Mouse (Mus musculus): ENCODE measurements around the gene Tspyl3.

The Tspyl3 gene

GRCm38 (mm10) chr2:153227959-153228358, 2.7 kb upstream of the Tspyl3 start:
- DNase-seq (ENCODE audit: low spot score in 2 of 2): no peak

- no peak for DNase-seq (ENCODE audit: low spot score in 2 of 2)
Measured at GRCm38 (mm10) chr2:153225595-153225953, 333 bp upstream of the Tspyl3 start.

DNA sequence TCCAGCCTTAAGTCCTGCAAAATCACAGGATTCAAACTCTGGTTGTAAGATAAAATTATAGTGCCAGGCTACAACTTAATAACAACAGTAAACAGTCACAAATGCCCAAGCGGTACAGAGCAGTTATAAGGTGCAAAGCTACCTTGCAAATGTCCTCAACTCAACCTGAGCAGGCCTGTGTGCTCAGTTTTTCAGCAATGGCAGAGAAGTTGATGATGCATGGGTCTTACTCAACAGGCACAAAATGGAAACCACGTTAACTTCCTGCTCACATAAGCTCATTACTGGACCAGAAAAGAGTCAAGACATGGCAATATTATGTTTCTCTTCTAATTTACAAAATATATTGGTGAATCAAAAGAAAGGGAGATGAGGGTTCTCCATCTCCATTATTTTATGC, 2.7 kb downstream of the Tspyl3 start:
- no peak for DNase-seq (ENCODE audit: low spot score in 2 of 2)

GRCm38 (mm10) chr2:153222130-153222529, 3.1 kb downstream of the Tspyl3 start:
- no peak for DNase-seq (ENCODE audit: low spot score in 2 of 2)

- no peak for DNase-seq (ENCODE audit: low spot score in 2 of 2)
Measured at GRCm38 (mm10) chr2:153221620-153222019, 3.6 kb downstream of the Tspyl3 start.

GRCm38 (mm10) chr2:153218516-153218915, 6.7 kb downstream of the Tspyl3 start:
- DNase-seq (ENCODE audit: low spot score in 2 of 2): no peak

DNA sequence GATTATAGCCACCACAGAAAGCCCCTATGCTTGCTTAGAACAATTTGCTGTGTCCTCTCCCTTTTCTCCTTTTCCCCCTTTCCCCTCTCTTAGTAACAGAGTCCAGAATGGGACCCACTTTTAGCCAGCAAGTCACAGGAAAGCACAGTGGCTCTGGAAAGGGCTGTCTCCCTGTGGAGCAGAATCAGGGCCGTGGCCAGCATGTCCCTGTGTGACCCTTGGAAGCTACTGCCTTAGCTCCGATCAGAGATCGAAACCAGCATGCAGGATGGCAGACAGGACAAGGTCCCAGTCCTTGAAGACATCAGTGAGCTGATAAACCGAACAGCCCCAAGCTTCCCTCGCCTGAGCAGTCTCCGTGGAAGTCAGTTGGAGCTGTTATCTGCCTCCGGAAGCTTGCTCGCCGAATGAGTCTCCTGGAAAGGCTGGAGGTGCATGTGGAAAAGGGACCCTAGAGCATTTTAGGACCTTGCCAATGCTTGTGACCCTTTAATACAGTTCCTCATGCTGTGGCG, 7.4 kb downstream of the Tspyl3 start:
- DNase-seq (ENCODE audit: low spot score in 2 of 2): no peak

GRCm38 (mm10) chr2:153215421-153215820, 9.8 kb downstream of the Tspyl3 start:
- no peak for DNase-seq (ENCODE audit: low spot score in 2 of 2)

DNA sequence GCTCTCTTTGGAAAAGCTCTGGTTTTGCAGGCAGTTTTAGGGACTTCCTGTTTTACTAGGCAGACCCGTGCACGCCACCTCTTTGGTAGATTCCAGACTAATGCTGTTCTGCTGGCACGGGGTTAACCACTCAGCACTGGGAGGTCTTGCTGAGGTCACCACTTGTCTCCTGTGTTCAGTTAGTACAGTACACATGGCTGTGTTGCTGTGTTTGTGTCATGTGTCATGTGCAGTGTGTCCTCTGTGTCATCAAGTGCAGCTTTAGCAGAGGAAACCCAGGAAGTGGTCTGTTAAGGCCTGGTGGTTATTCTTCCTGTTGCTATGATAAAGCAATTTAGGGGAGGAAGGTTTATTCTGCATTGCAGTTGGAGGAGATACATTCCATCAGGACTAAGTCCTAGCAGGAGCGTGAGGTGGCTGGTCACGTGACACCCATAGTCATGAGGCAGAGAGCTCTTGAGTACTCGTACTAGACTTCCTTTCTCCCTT, 10.4 kb downstream of the Tspyl3 start:
- no peak for DNase-seq (ENCODE audit: low spot score in 2 of 2)

GRCm38 (mm10) chr2:153213351-153213750, 11.9 kb downstream of the Tspyl3 start:
- DNase-seq (ENCODE audit: low spot score in 2 of 2): no peak

- no peak for DNase-seq (ENCODE audit: low spot score in 2 of 2)
Measured at GRCm38 (mm10) chr2:153211451-153211850, 13.8 kb downstream of the Tspyl3 start.

- no peak for DNase-seq (ENCODE audit: low spot score in 2 of 2)
Measured at GRCm38 (mm10) chr2:153209286-153209685, 16.0 kb downstream of the Tspyl3 start.

DNA sequence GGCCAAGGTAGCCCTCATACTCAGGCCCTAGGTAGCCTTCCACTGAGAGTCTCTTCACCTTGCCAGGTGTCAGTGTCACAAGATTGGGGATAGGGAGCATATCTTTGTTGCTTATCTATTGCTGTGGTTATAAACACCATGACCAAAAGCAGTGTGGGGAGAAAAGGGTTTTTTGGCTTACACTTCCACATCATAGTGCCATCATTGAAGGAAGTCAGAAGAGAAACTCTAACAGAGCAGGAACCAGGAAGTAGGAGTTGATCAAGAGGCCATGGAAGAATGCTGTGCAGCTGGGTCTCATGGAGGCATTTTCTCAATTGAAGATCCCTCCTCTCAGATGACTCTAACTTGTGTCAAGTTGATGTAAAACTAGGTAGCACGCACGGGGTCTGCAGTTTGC, 17.1 kb downstream of the Tspyl3 start:
- no peak for DNase-seq (ENCODE audit: low spot score in 2 of 2)

GRCm38 (mm10) chr2:153202766-153203165, 22.5 kb downstream of the Tspyl3 start:
- no peak for DNase-seq (ENCODE audit: low spot score in 2 of 2)

GRCm38 (mm10) chr2:153199114-153199513, 26.1 kb downstream of the Tspyl3 start:
- DNase-seq (ENCODE audit: low spot score in 2 of 2): no peak

GRCm38 (mm10) chr2:153198485-153198884, 26.8 kb downstream of the Tspyl3 start:
- DNase-seq (ENCODE audit: low spot score in 2 of 2): no peak

- DNase-seq (ENCODE audit: low spot score in 2 of 2): no peak
Measured at GRCm38 (mm10) chr2:153194255-153194654, 31.0 kb downstream of the Tspyl3 start.

GRCm38 (mm10) chr2:153191242-153191641, 34.0 kb downstream of the Tspyl3 start:
- no peak for DNase-seq (ENCODE audit: low spot score in 2 of 2)

DNA sequence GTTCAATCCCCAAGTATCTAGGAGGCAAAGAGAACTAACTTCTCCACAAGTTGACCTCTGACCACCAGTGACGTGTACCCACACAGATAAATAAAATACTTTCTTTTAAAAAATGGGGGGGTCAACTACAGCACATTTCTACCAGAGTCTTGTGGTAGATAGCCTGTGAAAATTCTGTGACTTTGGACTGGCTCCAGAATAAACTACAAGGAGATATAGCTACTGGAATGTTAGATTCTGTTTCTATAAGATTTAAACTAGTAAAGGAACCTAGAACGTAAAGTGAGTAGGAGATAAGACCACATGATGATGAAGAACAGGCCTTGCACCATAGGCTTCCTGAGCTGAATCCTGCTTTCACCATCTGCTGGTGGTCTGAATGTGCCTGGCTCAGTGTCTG, 37.4 kb downstream of the Tspyl3 start:
- no peak for DNase-seq (ENCODE audit: low spot score in 2 of 2)

GRCm38 (mm10) chr2:153186176-153186591, 39.1 kb downstream of the Tspyl3 start:
- DNase-seq (ENCODE audit: low spot score in 2 of 2): no peak

DNA sequence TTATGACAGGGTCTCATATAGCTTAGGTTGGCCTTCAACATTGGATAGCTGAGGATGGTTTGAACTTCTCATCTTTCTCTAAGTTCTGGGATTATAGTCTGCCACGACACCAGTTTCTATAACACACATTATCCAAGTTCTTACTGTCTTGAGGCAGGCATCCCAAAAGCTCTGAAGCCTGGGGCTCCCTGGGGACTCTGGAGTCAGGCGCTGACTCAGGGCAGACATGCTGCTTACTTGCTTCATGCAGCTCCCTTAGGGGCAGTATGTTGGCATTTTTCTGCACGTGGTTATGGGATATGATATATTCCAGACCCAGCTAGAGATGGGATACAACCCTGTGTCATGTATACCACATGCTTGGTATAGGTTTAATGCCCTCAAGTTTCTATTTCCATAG, 45.3 kb downstream of the Tspyl3 start:
- DNase-seq (ENCODE audit: low spot score in 2 of 2): no peak

DNA sequence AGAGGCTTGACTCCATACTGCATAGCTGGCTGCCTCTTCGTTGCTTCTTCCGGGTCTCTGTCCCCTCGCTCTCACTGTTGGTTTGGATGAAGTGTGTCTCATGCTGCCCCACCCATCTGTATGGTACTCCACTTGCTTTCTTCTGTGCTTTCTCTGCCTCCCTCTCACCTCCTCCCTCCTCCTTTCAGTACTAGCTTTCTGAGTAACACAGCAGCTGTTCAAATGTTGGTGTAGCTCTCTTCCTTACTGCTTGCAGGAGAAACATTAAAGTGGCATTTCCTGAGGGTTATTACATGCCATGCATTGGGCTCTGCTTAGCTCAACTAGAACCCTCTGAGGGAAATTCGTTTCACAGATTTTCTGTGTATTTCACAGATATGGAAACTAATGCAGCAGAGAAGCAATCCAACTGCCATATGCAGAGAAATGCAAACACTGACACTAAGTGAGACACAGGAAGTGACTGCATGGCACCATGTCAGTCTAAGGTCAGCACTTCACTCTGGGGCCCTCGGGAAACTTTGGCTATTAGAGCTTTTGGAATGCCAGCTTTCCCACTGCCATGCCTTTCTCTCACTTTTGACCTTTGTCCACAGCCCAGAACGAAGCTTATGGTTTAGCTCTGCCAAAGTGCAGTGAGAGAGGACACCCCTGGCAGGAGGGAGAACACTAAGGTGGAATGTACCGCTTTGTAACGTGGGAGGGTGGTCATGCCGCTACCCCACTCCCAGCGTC, 45.9 kb downstream of the Tspyl3 start:
- DNase-seq (ENCODE audit: low spot score in 2 of 2): no peak

- no peak for DNase-seq (ENCODE audit: low spot score in 2 of 2)
Measured at GRCm38 (mm10) chr2:153177188-153177587, 48.1 kb downstream of the Tspyl3 start.
